Mouse (Mus musculus) lung, embryonic 15.5 days (tissue): Measurements from ENCODE around the gene Eps15l1. TPM values are rescaled to one million over a fixed set of nuclear protein-coding genes. Genes with fewer than 3 reads are reported as not detected.

Source experiments
- ATAC-seq: fragments of 200-750 bp; cut with Nextera tagmentation; 2 replicates; pipeline ENCODE4 v1.8.0; 2017; ENCODE audit warnings: moderate number of reproducible peaks, borderline replicate concordance; ENCODE audit not compliant: low FRiP score, low TSS enrichment; ENCODE audit errors: extremely low read depth
- H3K27ac ChIP-seq: fragments of 300-500 bp; sonication (generic); 2 replicates; pipeline ENCODE4 v1.5.1; 2015; ENCODE audit warnings: moderate library complexity, mild to moderate bottlenecking, inconsistent platforms
- H3K27me3 ChIP-seq: fragments of 300-500 bp; sonication (generic); 2 replicates; pipeline ENCODE4 v1.6.1; 2015; ENCODE audit warnings: inconsistent platforms
- H3K36me3 ChIP-seq: fragments of 300-500 bp; sonication (generic); 2 replicates; pipeline ENCODE4 v1.6.1; 2015; ENCODE audit warnings: inconsistent platforms
- H3K4me1 ChIP-seq: fragments of 300-500 bp; sonication (generic); 2 replicates; pipeline ENCODE4 v1.6.1; 2015; ENCODE audit warnings: inconsistent platforms
- H3K4me2 ChIP-seq: fragments of 300-500 bp; sonication (generic); 2 replicates; pipeline ENCODE4 v1.6.1; 2015; ENCODE audit warnings: inconsistent platforms, mild to moderate bottlenecking, moderate library complexity
- H3K4me3 ChIP-seq: fragments of 300-500 bp; sonication (generic); 2 replicates; pipeline ENCODE4 v1.5.1; 2015; ENCODE audit warnings: mild to moderate bottlenecking, inconsistent platforms
- H3K9ac ChIP-seq: fragments of 300-500 bp; sonication (generic); 2 replicates; pipeline ENCODE4 v1.6.1; 2015; ENCODE audit warnings: inconsistent platforms
- H3K9me3 ChIP-seq: fragments of 300-500 bp; sonication (generic); 2 replicates; pipeline ENCODE4 v1.6.1; 2016; ENCODE audit warnings: inconsistent platforms
- WGBS: fragments of 180-500 bp; shearing (Covaris S2); methylation state at CpG from one replicate; pipeline ENCODE4 v1.1.7; 2015; 5-methylcytosine and 5-hydroxymethylcytosine counted together
- polyA plus RNA-seq: library from polyadenylated mRNA; unstranded; fragments of >200 nt; fragmentation: Nextera tagmentation; extraction: Ambion mirVana; gene quantifications from 2 replicates; pipeline ENCODE4 v1.2.1, GENCODE M21; 2015

Eps15l1 gene
- polyA plus RNA-seq, 1 experiment from 2014 or later = 55.6 TPM

DNA sequence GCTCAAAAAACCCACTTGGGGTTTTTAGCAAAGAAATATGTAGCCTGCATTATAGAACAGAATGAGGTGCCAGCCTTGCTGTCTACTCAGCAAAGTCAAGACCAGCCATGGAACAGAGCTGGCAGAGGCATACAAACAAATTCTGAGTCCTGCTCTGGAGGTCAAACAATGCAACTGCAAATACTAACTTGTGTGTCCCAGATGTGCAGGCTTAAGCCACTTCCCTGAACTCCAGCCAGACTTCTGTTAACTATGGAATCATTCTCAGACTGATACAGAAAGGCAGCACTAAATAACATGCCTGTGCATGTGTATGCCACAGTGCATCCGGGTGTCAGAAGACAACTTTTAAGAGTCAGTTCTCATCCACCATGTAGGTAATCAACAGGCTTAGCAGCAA lies 13.4 kb downstream of the Eps15l1 start:
- H3K36me3 ChIP-seq = no peaks in the 10 kb centered on the region
- no peak for ATAC-seq
- no peaks in the 10 kb centered on the region for H3K9me3 ChIP-seq
- no peak overlapping the region for H3K4me3 ChIP-seq
- H3K9ac ChIP-seq = no peak overlapping the region
- H3K27me3 ChIP-seq = no peaks in the 10 kb centered on the region
- WGBS = 82% methylated on average over 1 of the region's 1 CpGs
- H3K27ac ChIP-seq = no peak overlapping the region
- H3K4me2 ChIP-seq = no peak overlapping the region
- H3K4me1 ChIP-seq = no peaks in the 10 kb centered on the region

DNA sequence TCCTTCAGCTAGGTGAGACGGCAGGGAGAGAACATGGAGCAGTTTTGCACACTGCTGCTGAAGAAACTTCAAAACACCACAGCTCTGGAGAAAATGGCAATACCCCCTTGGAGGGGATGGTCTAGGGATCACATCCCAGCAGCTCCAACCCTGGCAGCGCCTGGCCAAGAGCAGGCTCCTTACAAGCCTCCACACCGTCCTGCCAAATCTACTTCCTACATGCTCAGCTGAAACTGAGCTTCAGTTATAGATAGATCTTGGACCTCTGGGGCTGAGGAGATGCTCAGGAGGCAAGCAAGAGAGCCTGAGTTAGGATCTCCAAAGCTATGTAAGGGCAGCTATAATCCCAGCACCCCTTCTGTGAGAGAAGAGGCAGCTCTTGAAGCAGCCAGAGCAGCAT lies 18.3 kb downstream of the Eps15l1 start:
- no peak overlapping the region for H3K9ac ChIP-seq
- H3K27ac ChIP-seq = no peak overlapping the region
- no peaks in the 10 kb centered on the region for H3K27me3 ChIP-seq
- H3K4me3 ChIP-seq = no peak overlapping the region
- peaks cover 15% of the 10 kb centered on the region for H3K36me3 ChIP-seq
- no peaks in the 10 kb centered on the region for H3K9me3 ChIP-seq
- 89% methylated on average over 3 of the region's 3 CpGs for WGBS
- ATAC-seq = no peak
- H3K4me1 ChIP-seq = no peaks in the 10 kb centered on the region
- H3K4me2 ChIP-seq = no peak overlapping the region

DNA sequence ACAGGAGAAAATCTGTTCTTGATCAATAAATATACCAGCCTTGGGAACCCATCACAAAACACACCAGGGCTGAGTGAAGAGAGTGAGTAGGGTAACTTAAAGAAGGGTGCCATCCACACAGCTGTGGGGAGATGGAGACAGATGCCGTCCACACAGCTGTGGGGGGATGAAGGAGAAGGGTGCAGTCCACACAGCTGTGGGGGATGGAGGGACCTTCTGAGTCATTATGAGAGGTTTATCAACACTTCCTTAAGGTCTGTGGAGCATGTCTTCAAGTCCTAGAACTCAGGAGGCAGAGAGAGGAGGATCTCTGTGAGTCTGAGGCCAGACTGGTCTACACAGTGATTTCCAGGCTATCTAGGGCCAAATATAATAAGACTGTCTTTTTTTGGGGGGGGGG lies 19.9 kb downstream of the Eps15l1 start:
- no peak overlapping the region for H3K4me2 ChIP-seq
- H3K9ac ChIP-seq = no peak overlapping the region
- ATAC-seq = no peak
- no peaks in the 10 kb centered on the region for H3K9me3 ChIP-seq
- H3K36me3 ChIP-seq = peaks cover 23% of the 10 kb centered on the region
- H3K27ac ChIP-seq = no peak overlapping the region
- WGBS = 67% methylated on average over 1 of the region's 1 CpGs
- H3K4me3 ChIP-seq = no peak overlapping the region
- H3K27me3 ChIP-seq = no peaks in the 10 kb centered on the region
- no peaks in the 10 kb centered on the region for H3K4me1 ChIP-seq

DNA sequence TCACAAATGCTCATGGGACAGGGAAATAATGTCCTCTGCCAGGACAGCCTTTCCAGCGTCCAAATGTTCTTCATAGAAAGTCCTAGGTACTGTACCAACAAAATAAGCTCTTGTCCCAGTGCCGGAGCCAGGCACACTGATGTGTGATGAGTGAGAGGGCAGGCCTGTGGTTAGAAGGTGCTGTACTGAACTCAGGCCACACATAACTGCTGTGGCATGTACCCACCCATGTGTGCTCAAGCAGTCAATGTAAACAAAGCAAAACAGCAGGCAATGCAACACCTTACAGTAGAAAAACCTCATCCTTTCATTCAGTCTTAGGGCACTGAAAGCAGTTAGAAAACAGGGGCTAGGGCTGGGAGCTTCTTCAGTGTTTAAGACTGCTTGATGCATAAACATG lies 35.5 kb downstream of the Eps15l1 start:
- H3K36me3 ChIP-seq = peaks cover 95% of the 10 kb centered on the region
- H3K4me3 ChIP-seq = no peak overlapping the region
- no peaks in the 10 kb centered on the region for H3K4me1 ChIP-seq
- ATAC-seq = no peak
- no peak overlapping the region for H3K9ac ChIP-seq
- WGBS = 94% methylated on average over 2 of the region's 2 CpGs
- no peaks in the 10 kb centered on the region for H3K9me3 ChIP-seq
- no peaks in the 10 kb centered on the region for H3K27me3 ChIP-seq
- no peak overlapping the region for H3K4me2 ChIP-seq
- H3K27ac ChIP-seq = no peak overlapping the region

DNA sequence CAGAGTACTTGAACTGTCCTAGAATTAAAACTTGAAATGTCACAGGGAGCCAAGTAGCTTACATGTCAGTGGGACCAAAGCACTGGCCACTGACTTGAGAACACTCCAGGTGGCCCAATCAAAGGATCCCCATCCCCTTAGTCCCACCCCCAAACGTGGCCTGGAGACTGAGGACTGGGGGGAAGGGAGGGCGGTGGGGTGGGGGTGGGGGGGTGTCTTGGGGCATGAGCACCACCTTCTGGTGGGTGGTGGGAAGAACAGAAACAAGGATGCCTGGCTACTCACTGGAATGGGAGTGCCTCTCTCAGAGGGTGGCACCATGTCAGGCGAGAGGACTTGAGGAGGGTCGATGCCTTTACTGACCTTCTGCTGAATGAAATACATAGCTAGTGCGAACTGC lies 38.9 kb downstream of the Eps15l1 start:
- Histone ChIP-seq H3K4me1 (no peaks in the 10 kb centered on the region), H3K27ac (no peak overlapping the region), H3K9ac (no peak overlapping the region), H3K4me2 (no peak overlapping the region), H3K9me3 (no peaks in the 10 kb centered on the region), H3K27me3 (no peaks in the 10 kb centered on the region), H3K4me3 (no peak overlapping the region), H3K36me3 (peaks cover 96% of the 10 kb centered on the region)
- 51% methylated on average over 5 of the region's 5 CpGs for WGBS
- ATAC-seq = 0 out of 2 replicates have a peak, but pooled peaks have one; percentile 24

DNA sequence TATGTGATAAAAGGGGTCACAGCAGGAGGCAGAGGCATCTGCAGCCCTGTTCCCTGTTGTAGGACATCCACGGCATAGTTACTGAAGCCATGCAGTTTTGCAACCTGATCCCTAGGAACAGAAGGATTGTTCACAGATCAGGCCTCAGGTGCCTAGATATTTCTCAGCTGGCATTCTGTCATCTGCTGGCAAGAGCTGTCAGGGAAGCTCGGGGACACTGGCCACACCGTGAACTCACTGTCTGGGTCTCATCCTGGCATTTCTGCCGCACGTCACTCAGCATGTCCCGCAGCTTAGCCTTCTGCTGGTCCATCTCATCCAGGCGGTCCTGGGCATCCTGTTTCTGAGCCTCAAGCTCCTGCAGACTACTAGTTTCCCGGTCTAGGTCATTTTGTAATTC lies 40.6 kb downstream of the Eps15l1 start:
- Histone ChIP-seq H3K9ac (no peak overlapping the region), H3K27me3 (no peaks in the 10 kb centered on the region), H3K4me1 (no peaks in the 10 kb centered on the region), H3K27ac (no peak overlapping the region), H3K4me2 (no peak overlapping the region), H3K9me3 (no peaks in the 10 kb centered on the region), H3K36me3 (peaks cover 93% of the 10 kb centered on the region), H3K4me3 (no peak overlapping the region)
- ATAC-seq = no peak
- WGBS = 83% methylated on average over 8 of the region's 8 CpGs

DNA sequence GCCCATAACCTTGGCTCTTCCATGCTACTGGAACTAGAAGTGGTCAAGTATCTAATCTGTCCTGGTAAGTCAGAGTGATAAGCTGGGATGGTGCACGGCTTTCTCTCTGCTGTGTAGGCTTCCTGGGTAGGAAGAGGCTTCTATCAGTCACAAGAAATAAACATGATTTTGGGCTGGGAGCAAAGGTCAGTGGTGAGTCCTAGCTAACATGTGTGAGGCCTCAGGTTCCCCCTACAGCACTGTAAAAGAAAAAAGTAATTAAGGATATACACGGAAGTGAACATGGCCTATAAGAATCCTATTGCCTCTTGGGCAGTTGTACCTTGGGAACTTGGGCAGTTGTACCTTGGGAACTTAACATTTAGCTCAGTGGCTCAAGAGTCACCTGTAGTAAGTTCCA lies 44.4 kb downstream of the Eps15l1 start:
- H3K4me3 ChIP-seq = no peak overlapping the region
- H3K4me2 ChIP-seq = no peak overlapping the region
- H3K9ac ChIP-seq = no peak overlapping the region
- peaks cover 89% of the 10 kb centered on the region for H3K36me3 ChIP-seq
- no peak for ATAC-seq
- H3K4me1 ChIP-seq = no peaks in the 10 kb centered on the region
- no peak overlapping the region for H3K27ac ChIP-seq
- no peaks in the 10 kb centered on the region for H3K27me3 ChIP-seq
- WGBS = 70% methylated on average over 2 of the region's 2 CpGs
- H3K9me3 ChIP-seq = no peaks in the 10 kb centered on the region

DNA sequence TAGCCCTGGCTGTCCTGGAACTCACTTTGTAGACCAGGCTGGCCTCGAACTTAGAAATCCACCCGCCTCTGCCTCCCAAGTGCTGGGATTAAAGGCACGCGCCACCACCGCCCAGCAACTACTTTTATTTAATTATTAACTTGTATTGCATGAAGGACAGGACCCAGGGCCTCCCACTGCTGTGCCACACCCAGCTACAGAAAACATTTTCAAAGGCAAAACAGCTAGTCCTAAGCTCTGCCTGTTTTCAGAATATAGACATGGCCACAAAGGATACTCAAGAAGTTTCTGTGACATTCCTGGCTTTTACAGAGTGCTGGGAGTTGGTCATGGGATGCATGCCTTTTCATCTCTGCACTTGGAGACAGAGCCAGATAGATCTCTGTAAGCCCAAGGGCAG lies 45.0 kb downstream of the Eps15l1 start:
- peaks cover 89% of the 10 kb centered on the region for H3K36me3 ChIP-seq

DNA sequence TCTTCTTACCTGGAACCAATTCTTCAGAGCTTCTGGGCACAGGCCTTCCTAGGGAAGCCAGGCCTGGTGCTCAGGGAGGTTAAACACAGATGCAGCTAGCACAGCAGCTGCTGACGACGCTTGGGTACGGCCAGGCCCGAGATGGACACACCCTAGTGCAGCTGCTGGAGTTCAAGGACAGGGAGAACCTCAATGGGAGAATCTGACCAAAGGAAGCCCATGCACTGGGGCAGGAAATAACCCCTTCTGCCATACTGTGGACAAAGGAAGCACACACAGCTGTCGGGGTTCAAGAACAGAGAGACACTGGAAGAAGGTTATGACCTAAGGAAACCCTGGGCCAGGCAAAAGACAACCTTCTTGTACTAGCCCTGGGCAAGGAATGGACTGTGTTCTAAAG lies 46.1 kb downstream of the Eps15l1 start:
- peaks cover 90% of the 10 kb centered on the region for H3K36me3 ChIP-seq
- H3K4me1 ChIP-seq = no peaks in the 10 kb centered on the region
- no peak overlapping the region for H3K4me3 ChIP-seq
- no peak for ATAC-seq
- no peak overlapping the region for H3K4me2 ChIP-seq
- H3K27me3 ChIP-seq = no peaks in the 10 kb centered on the region
- WGBS = 72% methylated on average over 5 of the region's 5 CpGs
- H3K27ac ChIP-seq = no peak overlapping the region
- no peak overlapping the region for H3K9ac ChIP-seq
- H3K9me3 ChIP-seq = no peaks in the 10 kb centered on the region

More for the DNA sequence above, 45.0 kb downstream of the Eps15l1 start:
- no peaks in the 10 kb centered on the region for H3K27me3 ChIP-seq
- WGBS = 91% methylated on average over 5 of the region's 5 CpGs
- H3K27ac ChIP-seq = no peak overlapping the region
- H3K9ac ChIP-seq = no peak overlapping the region
- no peaks in the 10 kb centered on the region for H3K4me1 ChIP-seq
- no peaks in the 10 kb centered on the region for H3K9me3 ChIP-seq
- no peak overlapping the region for H3K4me3 ChIP-seq
- no peak for ATAC-seq
- no peak overlapping the region for H3K4me2 ChIP-seq

DNA sequence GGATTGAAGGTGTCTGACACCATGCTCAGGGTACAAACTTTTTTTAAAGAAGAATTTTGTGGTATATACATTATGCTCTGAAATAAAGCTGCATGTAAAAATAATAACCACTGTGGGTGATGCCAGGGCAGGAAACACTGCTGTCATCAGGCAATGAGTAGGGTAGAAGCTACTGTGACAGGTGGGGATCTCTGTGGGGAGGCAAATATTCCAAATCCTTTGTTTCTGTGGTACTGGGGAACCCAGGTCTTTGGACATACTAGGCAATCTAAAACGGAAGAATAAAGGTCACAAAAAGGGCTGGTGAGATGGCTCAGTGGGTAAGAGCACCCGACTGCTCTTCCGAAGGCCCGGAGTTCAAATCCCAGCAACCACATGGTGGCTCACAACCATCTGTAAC lies 48.9 kb downstream of the Eps15l1 start:
- Histone ChIP-seq H3K4me2 (no peak overlapping the region), H3K27me3 (no peaks in the 10 kb centered on the region), H3K4me1 (no peaks in the 10 kb centered on the region), H3K9ac (no peak overlapping the region), H3K27ac (no peak overlapping the region), H3K4me3 (no peak overlapping the region), H3K36me3 (peaks cover 89% of the 10 kb centered on the region), H3K9me3 (no peaks in the 10 kb centered on the region)
- WGBS = 94% methylated on average over 4 of the region's 4 CpGs
- ATAC-seq = no peak

DNA sequence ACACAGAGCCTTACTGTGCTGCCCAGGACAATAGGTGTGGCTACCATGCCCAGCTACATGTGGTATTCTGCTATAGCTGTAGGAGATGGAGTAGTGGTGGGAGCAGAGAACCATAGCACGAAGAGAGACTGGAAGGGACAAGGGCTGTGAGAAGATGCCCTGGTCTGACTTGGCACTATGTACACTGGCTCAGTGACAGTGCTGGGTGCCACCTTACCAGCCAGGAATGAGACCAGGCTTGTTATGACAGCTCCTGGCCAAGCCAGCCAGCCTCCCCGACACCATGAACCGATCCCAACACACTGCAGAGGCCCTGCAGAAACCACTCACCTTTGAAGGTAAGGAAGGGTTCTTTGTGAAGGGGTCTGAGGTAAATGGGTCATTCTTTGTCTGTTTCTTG lies 49.9 kb downstream of the Eps15l1 start:
- no peak overlapping the region for H3K4me3 ChIP-seq
- H3K9ac ChIP-seq = no peak overlapping the region
- ATAC-seq = no peak
- no peaks in the 10 kb centered on the region for H3K27me3 ChIP-seq
- H3K9me3 ChIP-seq = no peaks in the 10 kb centered on the region
- WGBS = 95% methylated on average over 3 of the region's 3 CpGs
- H3K4me1 ChIP-seq = no peaks in the 10 kb centered on the region
- H3K4me2 ChIP-seq = no peak overlapping the region
- no peak overlapping the region for H3K27ac ChIP-seq
- H3K36me3 ChIP-seq = peaks cover 88% of the 10 kb centered on the region

DNA sequence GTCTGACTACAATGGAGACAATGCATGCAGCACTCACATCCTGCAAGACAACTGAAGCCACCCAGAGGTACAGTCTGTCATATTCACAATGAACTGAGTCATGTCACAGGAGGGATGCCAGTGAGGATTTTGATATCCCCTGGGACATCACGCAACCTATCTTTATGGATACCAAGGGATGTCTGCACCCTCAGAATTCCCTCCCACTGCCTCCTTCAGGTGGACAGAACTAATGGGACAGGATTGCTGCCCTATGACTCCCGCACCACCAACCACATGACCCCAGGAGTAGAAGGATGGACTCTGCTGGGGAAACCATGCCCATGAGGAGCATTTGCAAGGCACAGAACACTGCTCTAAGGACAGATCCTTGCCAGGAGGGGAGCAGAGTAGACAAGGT lies 54.8 kb downstream of the Eps15l1 start:
- Histone ChIP-seq H3K27me3 (no peaks in the 10 kb centered on the region), H3K4me3 (no peak overlapping the region), H3K36me3 (peaks cover 64% of the 10 kb centered on the region), H3K4me1 (peaks cover 7% of the 10 kb centered on the region; the same call in 1 of the 2 replicates), H3K9ac (no peak overlapping the region), H3K27ac (no peak overlapping the region), H3K4me2 (no peak overlapping the region), H3K9me3 (no peaks in the 10 kb centered on the region)
- ATAC-seq = no peak
- WGBS = 92% methylated on average over 2 of the region's 2 CpGs

DNA sequence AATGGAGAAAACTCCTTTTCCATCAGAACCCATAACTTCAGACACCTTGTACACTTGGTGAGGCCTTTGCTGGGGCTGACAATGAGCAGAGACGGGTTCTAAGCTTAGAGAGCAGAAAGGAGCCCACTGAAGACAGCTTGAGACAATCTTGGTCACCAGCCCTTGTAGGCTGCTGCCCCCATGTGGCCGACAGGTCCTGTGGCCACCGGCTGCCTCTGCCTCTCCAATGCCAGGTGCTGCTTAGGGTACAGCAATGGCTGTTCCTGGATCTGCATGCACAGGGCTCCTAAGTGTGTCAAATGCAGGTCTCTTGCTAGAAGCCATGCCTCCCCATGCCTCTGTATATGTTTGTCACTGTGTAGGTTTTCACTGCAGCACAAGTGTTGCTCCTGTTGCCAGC lies 55.4 kb downstream of the Eps15l1 start:
- Histone ChIP-seq H3K9me3 (no peaks in the 10 kb centered on the region), H3K27ac (no peak overlapping the region), H3K4me3 (no peak overlapping the region), H3K36me3 (peaks cover 60% of the 10 kb centered on the region), H3K27me3 (no peaks in the 10 kb centered on the region), H3K9ac (no peak overlapping the region), H3K4me2 (no peak overlapping the region), H3K4me1 (peaks cover 7% of the 10 kb centered on the region; the same call in 1 of the 2 replicates)
- ATAC-seq = peak; percentile 58; the same call in 1 of the 2 replicates
- WGBS = 21% methylated on average over 3 of the region's 3 CpGs
